Mouse (Mus musculus): ENCODE measurements around the gene Cct2. TPM values are rescaled to one million over a fixed set of nuclear protein-coding genes. Genes with fewer than 3 reads are reported as not detected.
"Not testable (repeated sequence)": the region's sequence is repeated elsewhere in the genome, so short reads cannot be mapped to it uniquely, and the experiment has no call there.

Gene Cct2
- total and polyA plus RNA-seq, 2 experiments from 2014 or later: 219 to 234 TPM

DNA sequence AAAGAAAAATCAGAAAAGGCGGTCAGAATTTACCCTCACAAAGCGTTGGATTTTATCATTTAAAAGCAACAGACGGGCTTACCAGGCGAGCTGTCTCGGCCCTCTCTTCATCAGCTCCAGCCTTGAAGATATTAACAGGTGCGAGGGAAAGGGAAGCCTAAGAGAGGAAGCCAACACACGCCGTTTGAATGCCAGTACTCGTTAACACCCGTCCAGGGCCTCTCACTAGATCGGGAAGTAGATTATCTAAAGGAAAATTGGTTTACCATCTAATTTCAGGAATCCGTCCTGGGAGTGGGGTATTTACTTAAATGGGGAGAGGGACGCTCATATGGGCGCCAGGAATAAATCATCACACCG is 740 bp downstream of the Cct2 start:
- Histone ChIP-seq H3K27me3 (ENCODE audit: insufficient read depth, low read length) (no peaks in the 10 kb centered on the region), H3K9me3 (ENCODE audit: low read length) (no peaks in the 10 kb centered on the region), H3K9ac (replicated peaks; ENCODE audit: low read length) (peak overlapping the region; percentile 82), H3K36me3 (ENCODE audit: insufficient read depth, low read length) (peaks cover 33% of the 10 kb centered on the region), H3K4me1 (ENCODE audit: insufficient read depth, low read length) (no peaks in the 10 kb centered on the region), H3K27ac (peak overlapping the region; percentile 90; the same call in 1 of the 2 replicates), H3K4me2 (ENCODE audit: low read depth, low read length) (peak overlapping the region; percentile 89), H3K4me3 (ENCODE audit: low read length) (peak overlapping the region; percentile 99)
- no peak for TF ChIP-seq CTCF (IDR thresholded peaks at IDR 0.05; ENCODE audit: low read depth)
- DNase-seq (ENCODE audit: low spot score) (no peak), ATAC-seq (no peak)
- 4% methylated on average over 15 of the region's 15 CpGs for WGBS

DNA sequence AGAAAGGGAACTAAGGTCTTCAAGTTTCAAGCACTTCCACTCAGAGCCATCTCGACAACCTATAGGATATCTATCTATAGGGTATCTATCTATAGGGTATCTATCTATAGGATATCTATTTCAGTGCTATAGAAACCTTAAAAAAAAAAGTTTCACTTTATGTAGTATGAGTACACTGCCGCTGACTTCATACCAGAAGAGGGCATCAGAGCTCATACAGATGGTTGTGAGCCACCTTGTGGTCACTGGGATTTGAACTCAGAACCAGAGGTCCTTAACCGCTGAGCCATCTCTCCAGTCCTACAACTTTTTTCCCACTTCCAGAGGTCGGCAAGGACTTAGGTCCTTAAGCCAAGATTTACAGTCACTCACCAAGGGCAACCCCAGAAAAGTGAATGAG is 7.9 kb downstream of the Cct2 start:
- H3K27me3 ChIP-seq (ENCODE audit: insufficient read depth, low read length): no peaks in the 10 kb centered on the region
- H3K4me1 ChIP-seq (ENCODE audit: insufficient read depth, low read length): no peaks in the 10 kb centered on the region
- DNase-seq (ENCODE audit: low spot score) (no peak), ATAC-seq (no peak)
- H3K27ac ChIP-seq: no peak overlapping the region
- 95% methylated on average over 4 of the region's 4 CpGs for WGBS
- no peak overlapping the region for H3K4me3 ChIP-seq (ENCODE audit: low read length)
- H3K9ac ChIP-seq (replicated peaks; ENCODE audit: low read length): no peak overlapping the region
- no peaks in the 10 kb centered on the region for H3K9me3 ChIP-seq (ENCODE audit: low read length)
- no peak overlapping the region for H3K4me2 ChIP-seq (ENCODE audit: low read depth, low read length)
- peaks cover 86% of the 10 kb centered on the region for H3K36me3 ChIP-seq (ENCODE audit: insufficient read depth, low read length)
- peak; percentile 37; the same call in 1 of the 2 replicates for TF ChIP-seq CTCF (IDR thresholded peaks at IDR 0.05; ENCODE audit: low read depth)

DNA sequence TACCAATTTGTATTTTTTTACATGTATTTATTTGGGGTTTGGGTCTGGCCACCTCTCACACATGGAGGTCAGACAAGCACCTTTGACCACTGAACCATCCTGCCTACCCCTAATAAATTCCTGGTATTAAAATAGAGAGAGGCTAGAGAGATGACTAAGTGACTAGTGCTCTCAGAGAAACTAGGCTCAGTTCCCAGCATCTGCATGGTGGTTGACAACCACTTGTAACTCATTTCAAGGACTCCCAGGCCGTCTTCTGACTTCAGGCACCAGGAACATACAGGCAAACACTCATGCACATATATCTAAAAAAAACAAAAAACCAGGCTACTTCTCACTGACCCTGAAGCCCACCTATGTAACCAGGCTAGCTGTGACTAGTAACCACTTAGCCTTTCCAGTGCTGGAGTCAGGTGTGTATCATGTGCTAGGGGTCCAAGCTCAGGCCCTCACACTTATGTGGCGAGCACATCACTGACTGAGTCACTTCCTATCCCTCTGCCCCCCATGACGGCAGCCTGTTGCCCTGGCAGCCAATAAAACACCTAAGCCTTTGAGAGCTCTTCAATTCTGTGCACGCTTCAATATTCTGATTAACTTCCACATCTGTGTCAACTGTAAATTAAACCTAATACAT is 13.5 kb downstream of the Cct2 start:
- H3K9me3 ChIP-seq (ENCODE audit: low read length): no peaks in the 10 kb centered on the region
- H3K36me3 ChIP-seq (ENCODE audit: insufficient read depth, low read length): peaks cover 46% of the 10 kb centered on the region
- no peak overlapping the region for H3K9ac ChIP-seq (replicated peaks; ENCODE audit: low read length)
- H3K4me1 ChIP-seq (ENCODE audit: insufficient read depth, low read length): no peaks in the 10 kb centered on the region
- no peak overlapping the region for H3K4me2 ChIP-seq (ENCODE audit: low read depth, low read length)
- TF ChIP-seq CTCF (IDR thresholded peaks at IDR 0.05; ENCODE audit: low read depth): no peak
- no peak for DNase-seq (ENCODE audit: low spot score)
- no peak for ATAC-seq
- no peaks in the 10 kb centered on the region for H3K27me3 ChIP-seq (ENCODE audit: insufficient read depth, low read length)
- no peak overlapping the region for H3K4me3 ChIP-seq (ENCODE audit: low read length)
- 71% methylated on average over 4 of the region's 4 CpGs for WGBS
- no peak overlapping the region for H3K27ac ChIP-seq

DNA sequence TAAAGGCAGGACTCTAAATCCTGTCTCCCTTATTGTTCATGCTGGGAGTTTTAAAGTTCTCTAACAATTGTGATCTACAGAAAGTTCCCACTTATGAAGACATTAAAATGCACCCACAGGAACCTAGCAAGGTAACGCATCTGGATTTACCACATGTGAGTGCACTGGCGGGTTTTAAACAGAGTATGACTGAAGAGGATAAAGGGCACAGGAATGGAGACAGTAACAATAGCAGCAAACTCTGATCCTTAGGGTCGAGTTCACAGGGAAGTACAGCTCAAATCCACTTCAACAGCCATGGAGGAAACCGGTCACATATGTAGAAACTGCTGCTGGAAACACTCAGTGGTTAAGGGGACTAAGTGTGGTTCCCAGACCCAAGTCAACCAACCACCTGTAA is 14.4 kb downstream of the Cct2 start:
- TF ChIP-seq CTCF (IDR thresholded peaks at IDR 0.05; ENCODE audit: low read depth): no peak
- Histone ChIP-seq H3K36me3 (ENCODE audit: insufficient read depth, low read length) (peaks cover 38% of the 10 kb centered on the region), H3K4me2 (ENCODE audit: low read depth, low read length) (no peak overlapping the region), H3K9me3 (ENCODE audit: low read length) (no peaks in the 10 kb centered on the region), H3K4me3 (ENCODE audit: low read length) (no peak overlapping the region), H3K27me3 (ENCODE audit: insufficient read depth, low read length) (no peaks in the 10 kb centered on the region), H3K4me1 (ENCODE audit: insufficient read depth, low read length) (no peaks in the 10 kb centered on the region), H3K27ac (no peak overlapping the region), H3K9ac (replicated peaks; ENCODE audit: low read length) (no peak overlapping the region)
- no peak for ATAC-seq
- WGBS: 90% methylated on average over 4 of the region's 4 CpGs
- no peak for DNase-seq (ENCODE audit: low spot score)

DNA sequence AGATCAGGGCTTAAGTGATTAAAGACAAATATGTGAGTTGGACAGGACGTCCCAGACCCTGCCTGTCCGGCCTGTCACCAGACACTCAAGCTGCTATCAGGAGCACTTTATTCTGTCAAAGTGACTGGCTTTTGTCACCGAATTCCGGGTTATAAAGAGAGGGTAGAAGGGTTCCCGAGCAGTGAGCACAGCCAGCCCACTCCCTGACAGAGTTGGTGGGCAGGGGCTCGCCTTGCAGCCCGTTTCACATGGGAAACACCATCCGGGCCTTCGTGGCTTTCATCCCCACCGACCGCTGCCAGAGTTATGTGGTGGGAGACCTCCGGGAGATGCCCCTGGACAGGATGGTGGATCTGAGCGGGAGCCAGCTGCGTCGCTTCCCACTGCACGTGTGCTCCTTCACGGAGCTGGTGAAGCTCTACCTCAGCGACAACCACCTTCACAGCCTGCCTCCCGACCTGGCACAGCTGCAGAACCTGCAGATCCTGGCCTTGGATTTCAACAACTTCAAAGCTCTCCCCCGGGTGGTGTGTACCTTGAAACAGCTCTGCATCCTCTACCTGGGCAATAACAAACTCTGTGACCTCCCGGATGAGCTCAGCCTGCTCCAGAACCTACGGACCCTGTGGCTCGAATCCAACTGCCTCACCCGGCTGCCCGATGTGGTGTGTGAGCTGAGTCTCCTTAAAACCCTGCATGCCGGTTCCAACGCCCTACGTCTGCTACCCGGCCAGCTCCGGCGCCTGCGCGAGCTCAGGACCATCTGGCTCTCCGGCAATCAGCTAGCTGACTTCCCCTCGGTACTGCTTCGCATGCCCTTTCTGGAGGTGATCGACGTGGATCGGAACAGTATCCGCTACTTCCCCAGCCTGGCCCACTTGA is 18.2 kb downstream of the Cct2 start, which contains the start of gene Lrrc10:
TSS of gene Lrrc10 (plus strand) at position 167 of the 882 bp plus-strand sequence.
- H3K36me3 ChIP-seq (ENCODE audit: insufficient read depth, low read length): peaks cover 3% of the 10 kb centered on the region; the same call in 1 of the 2 replicates
- ATAC-seq (peak; percentile 37), DNase-seq (ENCODE audit: low spot score) (peak; percentile 31)
- 45% methylated on average over 40 of the region's 40 CpGs for WGBS
- H3K9ac ChIP-seq (replicated peaks; ENCODE audit: low read length): 0 out of 2 replicates have a peak within 1 kb of the TSS, but pooled peaks have one; percentile 9
- H3K27me3 ChIP-seq (ENCODE audit: insufficient read depth, low read length): no peaks in the 10 kb centered on the region
- no peaks in the 10 kb centered on the region for H3K4me1 ChIP-seq (ENCODE audit: insufficient read depth, low read length)
- H3K27ac ChIP-seq: no peak within 1 kb of the TSS
- H3K4me3 ChIP-seq (ENCODE audit: low read length): peak within 1 kb of the TSS; percentile 4; the same call in 1 of the 2 replicates
- no peak for TF ChIP-seq CTCF (IDR thresholded peaks at IDR 0.05; ENCODE audit: low read depth)
- H3K4me2 ChIP-seq (ENCODE audit: low read depth, low read length): peak within 1 kb of the TSS; percentile 38
- H3K9me3 ChIP-seq (ENCODE audit: low read length): no peaks in the 10 kb centered on the region

DNA sequence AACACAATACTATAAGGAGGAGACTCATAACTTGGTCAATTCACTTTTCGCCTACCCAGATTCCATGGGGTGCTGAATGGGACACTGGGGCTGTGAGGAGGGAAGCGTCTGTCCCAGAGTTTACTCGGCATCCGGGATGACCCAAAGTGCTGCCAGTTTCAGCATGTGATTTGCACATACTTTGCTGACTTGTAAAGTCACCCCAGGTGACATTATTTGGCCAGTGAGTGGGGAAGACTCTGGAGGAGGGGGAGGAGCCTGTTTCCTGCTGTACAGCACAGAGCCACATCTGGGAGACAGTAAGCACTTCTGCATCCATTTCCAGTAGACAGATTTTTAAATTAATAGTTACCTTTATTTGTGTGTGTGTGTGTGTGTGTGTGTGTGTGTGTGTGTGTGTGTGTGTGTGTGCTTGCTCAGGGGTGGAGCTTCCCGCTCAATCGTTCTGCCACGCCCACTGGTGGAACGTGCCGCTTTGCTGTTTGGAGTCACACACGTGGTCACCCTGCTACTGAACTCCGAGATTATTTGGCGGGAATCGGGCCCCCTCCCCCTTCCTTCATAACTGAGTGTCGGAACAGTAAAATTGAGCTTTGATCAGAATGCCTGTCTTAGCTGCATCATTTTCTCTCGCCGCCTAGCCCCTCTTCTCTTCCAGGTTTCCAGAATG is 20.0 kb downstream of the Cct2 start:
- not testable (repeated sequence) for H3K27me3 ChIP-seq (ENCODE audit: insufficient read depth, low read length); ATAC-seq; DNase-seq (ENCODE audit: low spot score); H3K4me1 ChIP-seq (ENCODE audit: insufficient read depth, low read length); H3K4me3 ChIP-seq (ENCODE audit: low read length); H3K4me2 ChIP-seq (ENCODE audit: low read depth, low read length); H3K9me3 ChIP-seq (ENCODE audit: low read length); H3K36me3 ChIP-seq (ENCODE audit: insufficient read depth, low read length); H3K27ac ChIP-seq; H3K9ac ChIP-seq (replicated peaks; ENCODE audit: low read length)
- 58% methylated on average over 16 of the region's 16 CpGs for WGBS

Measured in hindbrain, postnatal 0 days (tissue).